Mouse (Mus musculus) large intestine, adult 2 months (tissue): ENCODE measurements around the gene Sptlc2. TPM values are rescaled to one million over a fixed set of nuclear protein-coding genes. Genes with fewer than 3 reads are reported as not detected.
"Not testable (repeated sequence)": the region's sequence is repeated elsewhere in the genome, so short reads cannot be mapped to it uniquely, and the experiment has no call there.

Experiments
- DNase-seq: peaks from one replicate; pipeline ENCODE4 v3.0.0-alpha.2; 2012; ENCODE audit warnings: low read depth, low spot score
- WGBS: fragments of 180-500 bp; shearing (Covaris S2); methylation state at CpG from one replicate; pipeline ENCODE4 v1.1.7; 2018; 5-methylcytosine and 5-hydroxymethylcytosine counted together
- polyA plus RNA-seq: library from polyadenylated mRNA; depleted of rRNA; stranded (reverse); fragments of >200 nt; gene quantifications from 2 replicates; pipeline ENCODE4 v1.2.3, GENCODE M21; 2012

Gene Sptlc2
- polyA plus RNA-seq, 1 experiment: 49.1 TPM

GRCm38 (mm10) chr12:87343084-87343605 lies 45.0 kb downstream of the Sptlc2 start:
- no peak for DNase-seq

GRCm38 (mm10) chr12:87338082-87338481 lies 50.1 kb downstream of the Sptlc2 start:
- WGBS: 93% methylated on average over 4 of the region's 4 CpGs
- no peak for DNase-seq

- 28% methylated on average over 2 of the region's 2 CpGs for WGBS
- DNase-seq: no peak
Measured at GRCm38 (mm10) chr12:87334886-87335285, 53.3 kb downstream of the Sptlc2 start.

DNA sequence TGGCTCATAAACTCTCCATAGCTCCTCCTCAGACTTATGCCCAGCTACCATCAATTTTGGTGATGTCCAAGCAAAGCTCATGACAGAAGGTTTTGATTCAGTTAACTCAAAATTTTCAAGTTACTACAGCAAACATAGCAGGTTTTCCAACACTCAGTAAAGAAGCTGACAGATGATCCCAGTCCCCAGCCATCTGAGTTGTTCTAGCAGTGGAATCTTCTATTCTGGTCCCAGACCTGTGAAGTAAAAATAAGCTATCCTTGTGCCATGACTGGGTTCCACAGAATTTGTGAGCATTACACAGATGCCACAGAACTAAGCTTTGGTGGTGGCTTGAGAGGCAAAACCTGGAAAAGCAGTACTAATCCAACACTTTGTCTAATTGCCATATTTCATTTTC lies 54.4 kb downstream of the Sptlc2 start:
- no peak for DNase-seq

DNA sequence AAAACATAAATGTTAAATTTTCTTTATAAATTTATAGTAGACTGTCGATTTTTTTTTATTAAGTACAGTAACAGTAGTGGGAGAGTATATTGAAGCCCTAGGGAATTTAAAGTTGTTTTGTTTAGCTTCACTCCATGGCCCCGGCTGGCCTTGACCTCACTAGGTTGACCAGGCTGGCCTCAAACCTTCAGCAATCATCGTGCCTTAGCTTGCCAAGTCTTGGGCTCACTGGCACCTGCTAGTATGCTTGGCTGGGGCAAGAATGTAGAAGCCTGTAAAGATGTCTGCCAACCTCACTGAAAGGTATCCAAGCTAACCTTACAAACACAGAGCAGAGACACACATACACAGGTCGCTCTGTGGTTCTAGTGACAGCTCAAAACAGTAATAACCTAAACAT lies 55.6 kb downstream of the Sptlc2 start:
- WGBS: 76% methylated on average over 4 of the region's 4 CpGs

GRCm38 (mm10) chr12:87331908-87332307 lies 56.2 kb downstream of the Sptlc2 start:
- DNase-seq: no peak
- WGBS: 47% methylated on average over 5 of the region's 5 CpGs

More for the DNA sequence above, 55.6 kb downstream of the Sptlc2 start:
- DNase-seq: no peak

DNA sequence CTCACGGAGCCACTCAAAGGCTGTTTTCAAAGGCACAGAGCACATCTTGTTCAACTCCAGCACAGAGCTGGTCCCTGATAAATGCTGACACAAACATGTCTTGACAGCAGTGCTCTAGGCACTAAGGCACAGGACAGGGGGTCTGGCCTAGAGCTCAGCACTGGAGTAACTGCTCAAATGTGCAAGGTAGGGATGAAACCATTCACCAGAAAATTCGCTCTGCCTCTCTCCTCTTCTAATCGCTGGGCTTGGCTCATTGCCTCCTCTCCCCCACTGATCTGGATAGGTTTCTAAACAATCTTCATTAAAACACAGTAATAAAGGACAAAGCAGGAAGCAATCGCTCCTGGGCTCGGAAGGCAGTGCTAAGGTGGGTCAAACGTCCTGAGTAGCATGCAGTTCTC lies 57.1 kb downstream of the Sptlc2 start:
- 55% methylated on average over 6 of the region's 6 CpGs for WGBS
- no peak for DNase-seq

GRCm38 (mm10) chr12:87330213-87330612 lies 57.9 kb downstream of the Sptlc2 start:
- DNase-seq: no peak
- WGBS: 67% methylated on average over 2 of the region's 2 CpGs

- DNase-seq: no peak
Measured at GRCm38 (mm10) chr12:87328025-87328424, 60.1 kb downstream of the Sptlc2 start.

GRCm38 (mm10) chr12:87327610-87328009 lies 60.5 kb downstream of the Sptlc2 start:
- WGBS: 53% methylated on average over 7 of the region's 7 CpGs
- no peak for DNase-seq

More at GRCm38 (mm10) chr12:87328025-87328424, 60.1 kb downstream of the Sptlc2 start:
- WGBS: 61% methylated on average over 4 of the region's 4 CpGs

GRCm38 (mm10) chr12:87325452-87325851 lies 62.7 kb downstream of the Sptlc2 start:
- no peak for DNase-seq
- WGBS: 93% methylated on average over 3 of the region's 3 CpGs

DNA sequence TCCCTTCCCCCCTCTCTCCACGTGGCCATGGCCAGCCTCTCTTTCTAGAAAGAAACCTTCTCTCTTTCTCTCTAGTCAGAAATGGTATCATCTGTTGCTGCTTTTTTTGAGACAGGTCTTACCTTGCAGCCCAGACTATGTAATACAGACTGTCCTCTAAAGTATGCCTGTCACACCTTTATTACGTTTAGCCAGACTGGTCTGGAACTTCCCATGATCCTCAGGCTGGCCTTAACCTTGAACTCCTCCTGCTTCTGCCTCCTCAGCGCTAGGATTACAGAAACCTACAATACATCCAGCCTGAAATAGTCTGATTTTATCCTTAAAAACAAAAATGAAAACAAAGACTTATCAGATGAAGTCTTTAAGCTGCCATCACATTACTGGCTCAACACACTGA lies 68.9 kb downstream of the Sptlc2 start:
- 81% methylated on average over 3 of the region's 3 CpGs for WGBS
- no peak for DNase-seq

DNA sequence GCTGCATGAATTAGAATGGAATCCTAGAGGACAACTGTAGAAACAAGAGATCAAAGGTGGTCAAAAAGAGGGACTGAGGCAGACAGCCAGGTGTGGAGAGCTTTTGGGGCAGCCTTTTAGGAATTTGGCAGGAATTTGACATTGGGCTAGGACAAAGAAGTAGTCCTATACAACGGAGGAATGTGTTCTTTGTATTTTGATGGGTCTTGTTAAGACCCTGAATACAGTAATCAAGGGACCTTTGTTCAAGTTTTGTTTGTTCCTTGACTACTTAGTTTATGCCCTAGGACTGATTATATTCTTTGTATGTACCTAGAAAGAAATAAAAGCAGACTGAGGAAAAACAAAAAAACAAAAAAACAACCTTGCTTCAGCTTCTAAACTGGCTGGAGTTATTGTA lies 70.2 kb downstream of the Sptlc2 start:
- no peak for DNase-seq
- 89% methylated on average over 1 of the region's 1 CpGs for WGBS

DNA sequence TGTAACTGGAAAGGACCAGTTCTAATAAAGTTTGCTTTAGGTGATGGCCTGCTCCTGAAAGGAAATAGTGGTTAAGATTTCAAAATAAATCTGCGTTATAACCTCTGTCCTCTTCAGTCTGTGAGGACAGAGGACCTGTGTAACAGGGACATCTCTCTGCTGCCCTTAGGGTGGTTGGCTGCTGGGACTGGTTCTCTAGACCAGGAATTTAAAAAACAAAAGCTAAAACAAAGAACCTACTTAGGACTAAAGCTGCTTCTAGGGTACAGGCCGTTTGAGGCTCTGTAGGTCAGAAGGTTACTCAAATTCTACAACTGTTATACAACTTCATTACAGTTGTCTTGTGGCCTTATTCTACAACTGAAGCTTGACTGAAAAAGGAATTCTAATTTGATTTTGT lies 75.1 kb downstream of the Sptlc2 start:
- DNase-seq: no peak
- WGBS: 70% methylated on average over 2 of the region's 2 CpGs

DNA sequence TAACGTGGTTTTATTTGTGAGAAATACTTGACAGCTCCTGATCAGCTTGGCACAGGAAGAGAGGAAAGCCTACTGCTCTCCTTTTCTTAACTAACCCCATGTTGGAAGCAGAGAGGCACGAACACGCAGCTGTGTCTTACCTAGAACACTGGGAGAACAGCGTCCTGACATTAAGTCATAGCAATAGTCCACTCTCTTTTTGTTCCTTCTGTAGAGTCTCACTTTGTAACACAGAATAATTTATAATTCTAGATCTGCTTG lies 81.6 kb downstream of the Sptlc2 start:
- 82% methylated on average over 4 of the region's 4 CpGs for WGBS
- not testable (repeated sequence) for DNase-seq

DNA sequence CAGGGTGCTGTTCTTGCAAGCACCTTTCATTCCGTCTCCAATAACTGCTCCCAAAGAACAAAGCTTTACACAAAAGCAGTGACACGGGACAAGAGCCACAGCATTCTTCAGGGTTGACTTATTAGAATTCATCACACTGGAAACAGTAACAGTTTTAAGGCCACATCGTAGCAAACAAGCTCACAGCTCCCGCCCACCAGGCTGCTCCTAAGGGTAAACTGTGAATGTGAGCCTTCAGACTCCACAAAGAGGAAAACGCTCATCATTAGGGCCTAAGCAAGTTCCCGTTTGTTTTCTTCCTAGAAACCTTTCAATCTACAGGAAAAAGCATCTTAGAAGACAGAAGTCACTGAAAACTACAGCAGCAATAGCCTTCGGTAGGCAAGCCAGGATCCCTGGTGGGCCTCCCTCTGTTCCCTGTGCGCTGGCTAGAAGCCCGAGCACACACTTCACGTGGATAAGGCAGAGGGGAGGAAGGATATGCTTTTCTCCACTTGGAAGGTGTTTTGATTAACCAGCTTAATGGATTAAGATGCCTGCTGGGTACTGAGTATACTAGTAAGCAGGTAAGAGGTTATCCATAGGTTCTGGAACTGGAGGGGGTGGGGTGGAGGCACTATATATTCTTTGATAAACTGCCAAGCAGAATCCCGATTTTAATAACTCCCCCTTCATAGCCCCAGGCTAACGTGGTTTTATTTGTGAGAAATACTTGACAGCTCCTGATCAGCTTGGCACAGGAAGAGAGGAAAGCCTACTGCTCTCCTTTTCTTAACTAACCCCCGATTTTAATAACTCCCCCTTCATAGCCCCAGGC lies 82.2 kb downstream of the Sptlc2 start:
- DNase-seq: no peak
- 36% methylated on average over 13 of the region's 13 CpGs for WGBS

GRCm38 (mm10) chr12:87301189-87301588 lies 87.0 kb downstream of the Sptlc2 start:
- DNase-seq: no peak
- WGBS: 56% methylated on average over 4 of the region's 4 CpGs

DNA sequence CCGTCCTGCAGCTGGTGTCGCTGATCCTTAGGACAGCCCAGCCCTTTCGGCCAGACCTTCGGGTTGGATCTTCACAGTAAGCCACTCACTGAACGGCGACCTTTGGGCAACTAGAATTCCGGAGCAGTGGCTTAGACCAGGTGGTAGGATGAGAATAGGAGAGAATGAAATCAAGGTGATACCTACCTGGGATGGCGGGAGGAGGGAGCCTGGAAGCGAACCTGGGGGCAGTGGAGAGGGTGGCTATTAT lies 87.8 kb downstream of the Sptlc2 start:
- 2% methylated on average over 9 of the region's 9 CpGs for WGBS
- DNase-seq: no peak

DNA sequence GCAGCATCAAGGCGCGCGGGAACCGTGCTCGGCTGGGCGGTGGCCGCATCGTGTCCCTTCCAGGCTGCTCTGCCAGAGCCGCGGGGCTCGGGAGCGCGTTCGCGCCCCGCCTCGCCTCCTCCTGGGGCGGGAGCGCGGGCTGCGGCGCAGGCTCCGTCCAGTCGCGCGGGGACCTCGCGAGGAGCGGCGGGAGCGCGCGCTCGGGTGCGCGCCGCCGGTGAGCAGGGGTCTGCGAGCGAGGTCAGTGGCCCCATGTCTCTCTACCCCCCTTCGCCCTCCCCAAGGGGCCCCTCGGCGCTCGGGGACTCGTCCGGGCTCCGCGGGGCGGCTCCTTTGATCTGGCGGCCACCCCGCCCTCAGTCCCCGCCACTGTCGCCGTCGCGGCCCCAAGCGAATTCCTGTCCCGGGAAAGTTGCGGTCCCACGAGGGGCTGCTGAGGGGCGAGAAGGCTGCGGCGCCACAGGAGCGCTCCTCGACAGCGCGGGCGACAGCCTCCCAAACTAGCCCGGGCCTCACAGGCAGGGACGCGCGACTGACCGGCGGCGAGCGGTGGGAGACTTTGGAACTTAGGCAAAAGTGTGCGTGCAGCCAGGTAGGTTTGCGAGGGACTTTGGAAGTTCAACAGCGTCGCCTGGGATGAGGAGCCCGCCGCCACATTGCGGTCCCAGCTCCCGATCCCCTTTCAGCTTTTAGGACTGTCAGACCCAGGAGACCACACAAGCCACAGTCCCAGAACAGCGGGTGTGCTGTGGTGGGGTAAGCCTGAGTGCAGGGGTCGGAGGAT lies 88.3 kb downstream of the Sptlc2 start, which contains the start of gene Ism2:
Gene Ism2 (minus strand): TSS at position 49 of the 784 bp plus-strand sequence.
- WGBS: 1% methylated on average over 80 of the region's 86 CpGs
- no peak for DNase-seq

GRCm38 (mm10) chr12:87299037-87299656 lies 89.0 kb downstream of the Sptlc2 start:
- WGBS: 12% methylated on average over 29 of the region's 29 CpGs
- no peak for DNase-seq

GRCm38 (mm10) chr12:87293934-87294333 lies 94.2 kb downstream of the Sptlc2 start:
- 75% methylated on average over 6 of the region's 6 CpGs for WGBS

More at GRCm38 (mm10) chr12:87293934-87294333, 94.2 kb downstream of the Sptlc2 start:
- no peak for DNase-seq
